Mouse (Mus musculus) mouse trophoblast stem cell (cell line): ENCODE results near the gene Cckbr.
"Not testable (repeated sequence)": the region's sequence is repeated elsewhere in the genome, so short reads cannot be mapped to it uniquely, and the experiment has no call there.

Source experiments
- in situ Hi-C, 2 experiments: fragments of 300-500 bp; cut with MseI, MboI; formaldehyde crosslinking; loops; 2 replicates in 1 of 2; 3 replicates in 1 of 2; pipeline ENCODE4 v1.15.1; 2025

Gene Cckbr

GRCm38 (mm10) chr7:105437979-105438772, 12.6 kb downstream of the Cckbr start:
- in situ Hi-C loops = no loop called here

- in situ Hi-C loops = no loop called here
Observed at GRCm38 (mm10) chr7:105441426-105441825, 15.9 kb downstream of the Cckbr start.

GRCm38 (mm10) chr7:105445076-105445475, 19.5 kb downstream of the Cckbr start:
- in situ Hi-C loops = no loop called here

- in situ Hi-C loops = not testable (repeated sequence)
Observed at GRCm38 (mm10) chr7:105453345-105453744, 27.8 kb downstream of the Cckbr start.

GRCm38 (mm10) chr7:105458546-105458945, 33.0 kb downstream of the Cckbr start:
- in situ Hi-C loops = no loop called here

GRCm38 (mm10) chr7:105465505-105465904, 40.0 kb downstream of the Cckbr start:
- in situ Hi-C loops = not testable (repeated sequence)

- in situ Hi-C loops = loop anchor here (5.0 kb wide), 2 partner anchors 55 to 65 kb away; no protein-coding TSS in a partner anchor
Observed at GRCm38 (mm10) chr7:105472607-105473006, 47.1 kb downstream of the Cckbr start.

- in situ Hi-C loops = loop anchor here (5.0 kb wide), 2 partner anchors 58 to 68 kb away; no protein-coding TSS in a partner anchor
Observed at GRCm38 (mm10) chr7:105474771-105475315, 49.3 kb downstream of the Cckbr start.

GRCm38 (mm10) chr7:105475396-105475949, 49.9 kb downstream of the Cckbr start:
- in situ Hi-C loops = no loop called here

GRCm38 (mm10) chr7:105476683-105477432, 51.3 kb downstream of the Cckbr start:
- in situ Hi-C loops = no loop called here

GRCm38 (mm10) chr7:105477433-105477700, 51.8 kb downstream of the Cckbr start:
- in situ Hi-C loops = no loop called here

GRCm38 (mm10) chr7:105477841-105478240, 52.3 kb downstream of the Cckbr start:
- in situ Hi-C loops = no loop called here

GRCm38 (mm10) chr7:105478344-105478743, 52.8 kb downstream of the Cckbr start:
- in situ Hi-C loops = no loop called here

- in situ Hi-C loops = no loop called here
Observed at GRCm38 (mm10) chr7:105479232-105479631, 53.7 kb downstream of the Cckbr start.

GRCm38 (mm10) chr7:105480081-105480480, 54.5 kb downstream of the Cckbr start:
- in situ Hi-C loops = no loop called here

GRCm38 (mm10) chr7:105480561-105481504, 55.3 kb downstream of the Cckbr start:
- in situ Hi-C loops = no loop called here

GRCm38 (mm10) chr7:105481505-105482411, 56.2 kb downstream of the Cckbr start, which contains the start of gene Cavin3:
Cavin3 (minus strand) TSS chr7:105482300.
- in situ Hi-C loops = no loop called here

GRCm38 (mm10) chr7:105482426-105482825, 56.9 kb downstream of the Cckbr start:
- in situ Hi-C loops = no loop called here

GRCm38 (mm10) chr7:105485029-105485428, 59.5 kb downstream of the Cckbr start:
- in situ Hi-C loops = no loop called here
